Mouse (Mus musculus): ENCODE data around the gene Naglu.

DNA sequence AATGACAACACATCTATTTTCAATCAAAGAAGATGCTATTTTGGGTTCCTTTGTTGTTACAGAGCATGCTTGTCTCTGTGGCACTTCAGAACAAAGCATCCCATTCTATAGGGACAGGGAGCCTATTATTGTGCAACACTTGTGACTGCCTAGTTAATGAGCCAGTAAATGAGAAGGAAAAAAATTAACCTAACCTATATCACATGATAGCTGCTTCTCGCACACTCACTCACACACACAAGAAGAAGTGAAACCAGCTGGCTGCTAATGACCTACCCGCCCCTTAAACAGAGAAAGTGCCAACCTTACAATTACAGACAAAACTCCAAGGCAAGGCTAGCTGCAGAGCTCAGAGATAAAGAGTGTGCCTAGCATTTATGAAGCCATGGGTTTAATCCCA, 45.8 kb downstream of the Naglu start:
- no peak for TF ChIP-seq CTCF (IDR thresholded peaks at IDR 0.05; ENCODE audit: borderline replicate concordance, insufficient read depth, low read depth, low read length)
- no peak for TF ChIP-seq POLR2A (IDR thresholded peaks at IDR 0.05; ENCODE audit: borderline replicate concordance, insufficient read depth, low read length)
